ENCODE assay signal across 11 mouse cellular contexts in genomic region chr5:149483321-149484052, GRCm38 (mm10). TPM values are rescaled to one million over a fixed set of nuclear protein-coding genes. Genes with fewer than 3 reads are reported as not detected.
DNase-seq lines count a peak whose midpoint lies in the region; ATAC-seq and TF ChIP-seq lines count a peak whose summit lies in the region.
"Had no signal": no experiment of that assay in that cellular context is flagged by ENCODE, and none has a peak within 500 bp of the region (broad histone marks: within the 10 kb centered on the region; RNA-seq: fewer than 3 reads in every experiment).

No protein-coding gene starts in this region.

- no peaks in the 10 kb centered on the region for H3K4me1 ChIP-seq in kidney, embryonic 16.5 days (ENCODE audit: insufficient read depth, low read length)
- H3K4me1 ChIP-seq in ES-E14 (ENCODE audit: control insufficient read depth in 2 of 2, insufficient read depth in 2 of 2, low read length in 2 of 2, poor library complexity in 1 of 2) = peaks cover 0 to 2% of the 10 kb centered on the region in 2 experiments; a peak in 1 of 4 replicates

- DNase-seq in kidney, adult 9 months = peak; percentile 5
- DNase-seq in A20 (ENCODE audit: low read depth, low spot score) (peak; percentile 18), ES-E14 (ENCODE audit: low read depth, low spot score) (peak; percentile 54)
- peak; percentile 47 to 49 for DNase-seq in left cerebral cortex, postnatal 14 days (ENCODE audit: low spot score in 2 of 2)
- no peak for DNase-seq in urinary bladder, postnatal 36 days (ENCODE audit: low spot score in 2 of 2)
- no peak for DNase-seq in heart, adult 9 months (ENCODE audit: low spot score in 2 of 2)
- no peak for DNase-seq in cerebellum, adult 9-11 months

- H3K4me2 ChIP-seq in kidney, embryonic 16.5 days (replicated peaks; ENCODE audit: low read depth, low read length) = no peak overlapping the region
- H3K4me2 ChIP-seq: hindbrain, embryonic 15.5 days; limb, embryonic 15.5 days had no signal

- H3K36me3 ChIP-seq in kidney, embryonic 16.5 days (ENCODE audit: insufficient read depth, low read length) = no peaks in the 10 kb centered on the region
- H3K36me3 ChIP-seq in ES-E14 (ENCODE audit: control insufficient read depth, insufficient read depth, low read length, poor library complexity, severe bottlenecking) = no peaks in the 10 kb centered on the region
- H3K36me3 ChIP-seq: hindbrain, embryonic 15.5 days; limb, embryonic 15.5 days had no signal

- intact Hi-C loops in left cerebral cortex, postnatal 14 days (cut with DNase I) = no loop called here

- no peaks in the 10 kb centered on the region for H3K27me3 ChIP-seq in kidney, embryonic 16.5 days (ENCODE audit: insufficient read depth, low read length)
- H3K27me3 ChIP-seq: hindbrain, embryonic 15.5 days had no signal

- H3K9ac ChIP-seq in kidney, embryonic 16.5 days (replicated peaks; ENCODE audit: low read length) = no peak overlapping the region
- H3K9ac ChIP-seq in ES-E14 (ENCODE audit: insufficient read depth, low read depth, low read length, poor library complexity, severe bottlenecking) = no peak overlapping the region
- H3K9ac ChIP-seq: hindbrain, embryonic 15.5 days; limb, embryonic 15.5 days had no signal

- in situ Hi-C loops in ES-E14 (cut with MboI; ENCODE audit: low sequenced_read_pairs in 2 of 2, unreplicated experiment in 2 of 2) = no loop called here

- ATAC-seq in kidney, embryonic 16.5 days (ENCODE audit: low FRiP score, low TSS enrichment) = no peak

- no peak overlapping the region for H3K27ac ChIP-seq in kidney, embryonic 16.5 days (ENCODE audit: low read length)
- no peak overlapping the region for H3K27ac ChIP-seq in ES-E14 (ENCODE audit: insufficient read depth, low read depth, low read length, poor library complexity, severe bottlenecking)
- H3K27ac ChIP-seq: hindbrain, embryonic 15.5 days; limb, embryonic 15.5 days had no signal

- H3K9me3 ChIP-seq in kidney, embryonic 16.5 days (ENCODE audit: low read length) = no peaks in the 10 kb centered on the region
- no peaks in the 10 kb centered on the region for H3K9me3 ChIP-seq in ES-E14 (ENCODE audit: control insufficient read depth, insufficient read depth, low read depth, low read length)
- H3K9me3 ChIP-seq: hindbrain, embryonic 15.5 days; limb, embryonic 15.5 days had no signal

- WGBS in kidney, embryonic 16.5 days = 66% methylated on average over 12 of the region's 12 CpGs

- H3K4me3 ChIP-seq in kidney, embryonic 16.5 days (ENCODE audit: low read length) = no peak overlapping the region
- H3K4me3 ChIP-seq in ES-E14 (ENCODE audit: insufficient read depth in 1 of 2, low read depth in 1 of 2, low read length in 2 of 2, poor library complexity in 1 of 2, severe bottlenecking in 1 of 2) = no peak overlapping the region
- H3K4me3 ChIP-seq: hindbrain, embryonic 15.5 days; limb, embryonic 15.5 days had no signal

TF ChIP-seq in ES-E14, 5 proteins besides CTCF, POLR2A, EP300 and RAD21:
- TF ChIP-seq CHD2 (IDR thresholded peaks at IDR 0.05; ENCODE audit: low read depth, low read length) (no peak), HCFC1 (IDR thresholded peaks at IDR 0.05; ENCODE audit: borderline replicate concordance, insufficient read depth, low read length) (no peak), ZNF384 (IDR thresholded peaks at IDR 0.05; ENCODE audit: low read depth, low read length) (no peak), MAFK (IDR thresholded peaks at IDR 0.05; ENCODE audit: insufficient read depth, low read depth, low read length) (no peak), ZC3H11A (IDR thresholded peaks at IDR 0.05; ENCODE audit: borderline replicate concordance, low read depth, low read length) (no peak)

RNA-seq across cellular contexts. Expression of gene Tex26, which starts 44.0 kb away (rescaled TPM):
- 0.59 TPM in 1 of 2 replicates, not detected in the other for polyA plus RNA-seq in kidney, embryonic 16.5 days (2015; fragmentation: Nextera tagmentation; extraction: Ambion mirVana)
- total RNA-seq in ES-E14 (2012; rRNA removed) = 0.32 and 0.71 TPM in 2 replicates
- total RNA-seq in left cerebral cortex, postnatal 14 days (2021) = not detected

RNA-seq across cellular contexts. Expression of gene Wdr95, which starts 45.0 kb away (rescaled TPM):
- not detected in 2 replicates for polyA plus RNA-seq in kidney, embryonic 16.5 days (2015; fragmentation: Nextera tagmentation; extraction: Ambion mirVana)
- 1.1 and 1.5 TPM in 2 replicates for total RNA-seq in ES-E14 (2012; rRNA removed)
- total RNA-seq in left cerebral cortex, postnatal 14 days (2021) = 1 to 10 TPM in 1 of 2 experiments, under 1 TPM in 1; 0.74 to 1.4 TPM
- polyA plus RNA-seq: neural tube, embryonic 11.5 days had no signal

Comparison
In these comparisons a context has a peak if more than half of its experiments do, and no peak if none do; other contexts are left out.
1. DNase-seq: peak in kidney, adult 9 months (single experiment), A20 (single experiment), ES-E14 (single experiment) and left cerebral cortex, postnatal 14 days (2 of 2); none in urinary bladder, postnatal 36 days (0 of 2), heart, adult 9 months (0 of 2) and cerebellum, adult 9-11 months (single experiment).